ENCODE assay signal across 9 mouse cellular contexts in genomic region chr6:29348371-29348724, GRCm38 (mm10). TPM values are rescaled to one million over a fixed set of nuclear protein-coding genes. Genes with fewer than 3 reads are reported as not detected.
DNase-seq lines count a peak whose midpoint lies in the region; ATAC-seq and TF ChIP-seq lines count a peak whose summit lies in the region.
"Had no signal": no experiment of that assay in that cellular context is flagged by ENCODE, and none has a peak within 500 bp of the region (broad histone marks: within the 10 kb centered on the region; RNA-seq: fewer than 3 reads in every experiment).

No protein-coding gene starts in this region.

- H3K4me3 ChIP-seq in layer of hippocampus, adult 2 months, result peak overlapping the region; percentile 91
- peak overlapping the region; percentile 71 for H3K4me3 ChIP-seq in embryonic facial prominence, embryonic 10.5 days
- peak overlapping the region; percentile 91 for H3K4me3 ChIP-seq in hindbrain, embryonic 15.5 days
- peak overlapping the region; percentile 75 for H3K4me3 ChIP-seq in midbrain, embryonic 14.5 days (replicated peaks; ENCODE audit: low read depth, low read length)

- no peak for TF ChIP-seq CTCF in layer of hippocampus, adult 2 months (conservative IDR thresholded peaks at IDR 0.05)

- H3K36me3 ChIP-seq in embryonic facial prominence, embryonic 10.5 days (replicated peaks), result peaks cover 7% of the 10 kb centered on the region; the same call in 1 of the 2 replicates
- H3K36me3 ChIP-seq in hindbrain, embryonic 15.5 days, result no peaks in the 10 kb centered on the region
- H3K36me3 ChIP-seq in midbrain, embryonic 14.5 days (ENCODE audit: control insufficient read depth, insufficient read depth, low read length), result no peaks in the 10 kb centered on the region

- ATAC-seq in hindbrain, embryonic 15.5 days (ENCODE audit: low FRiP score, low read depth), result no peak
- ATAC-seq in midbrain, embryonic 14.5 days (ENCODE audit: low FRiP score, low TSS enrichment), result no peak

- H3K4me2 ChIP-seq in hindbrain, embryonic 15.5 days, result peak overlapping the region; percentile 70
- H3K4me2 ChIP-seq in midbrain, embryonic 14.5 days (ENCODE audit: low read length), result peak overlapping the region; percentile 81

- H3K27me3 ChIP-seq in embryonic facial prominence, embryonic 10.5 days (replicated peaks; ENCODE audit: low read depth, poor library complexity, severe bottlenecking), result no peaks in the 10 kb centered on the region
- H3K27me3 ChIP-seq in hindbrain, embryonic 15.5 days, result no peaks in the 10 kb centered on the region
- no peaks in the 10 kb centered on the region for H3K27me3 ChIP-seq in midbrain, embryonic 14.5 days (ENCODE audit: control insufficient read depth, insufficient read depth, low read length)

- no peak for DNase-seq in layer of hippocampus, adult 2 months (ENCODE audit: low spot score in 2 of 2)
- no peak for DNase-seq in layer of hippocampus, adult 18-20 months (ENCODE audit: low spot score in 2 of 2)
- no peak for DNase-seq in embryonic facial prominence, embryonic 10.5 days (ENCODE audit: low spot score)
- no peak for DNase-seq in midbrain, embryonic 14.5 days
- DNase-seq in ovary, postnatal 10 days (ENCODE audit: low spot score), result no peak
- no peak for DNase-seq in cerebellum, postnatal 4 days (ENCODE audit: low spot score in 2 of 2)
- DNase-seq in embryo, embryonic 11 days, result no peak

- peak overlapping the region; percentile 87 for H3K27ac ChIP-seq in layer of hippocampus, adult 2 months
- peak overlapping the region; percentile 94 for H3K27ac ChIP-seq in embryonic facial prominence, embryonic 10.5 days (replicated peaks)
- peak overlapping the region; percentile 81 for H3K27ac ChIP-seq in hindbrain, embryonic 15.5 days (replicated peaks)
- peak overlapping the region; percentile 83 for H3K27ac ChIP-seq in midbrain, embryonic 14.5 days (replicated peaks; ENCODE audit: low read depth, low read length)

- H3K9ac ChIP-seq in hindbrain, embryonic 15.5 days, result peak overlapping the region; percentile 85
- peak overlapping the region; percentile 76 for H3K9ac ChIP-seq in midbrain, embryonic 14.5 days (replicated peaks; ENCODE audit: low read length)

- H3K9me3 ChIP-seq in embryonic facial prominence, embryonic 10.5 days, result no peaks in the 10 kb centered on the region
- H3K9me3 ChIP-seq in hindbrain, embryonic 15.5 days, result no peaks in the 10 kb centered on the region
- no peaks in the 10 kb centered on the region for H3K9me3 ChIP-seq in midbrain, embryonic 14.5 days (ENCODE audit: control insufficient read depth, low read length)

- under 1% methylated on average over 15 of the region's 15 CpGs for WGBS in embryonic facial prominence, embryonic 10.5 days
- under 1% methylated on average over 15 of the region's 15 CpGs for WGBS in hindbrain, embryonic 15.5 days
- under 1% methylated on average over 15 of the region's 15 CpGs for WGBS in midbrain, embryonic 14.5 days

- peaks cover 22% of the 10 kb centered on the region for H3K4me1 ChIP-seq in embryonic facial prominence, embryonic 10.5 days
- H3K4me1 ChIP-seq in hindbrain, embryonic 15.5 days (replicated peaks), result peaks cover 17% of the 10 kb centered on the region
- peaks cover 12% of the 10 kb centered on the region for H3K4me1 ChIP-seq in midbrain, embryonic 14.5 days (ENCODE audit: control insufficient read depth, insufficient read depth, low read length)

RNA-seq across cellular contexts. Expression of gene Calu, which starts 0.5 kb away (rescaled TPM):
- total RNA-seq in layer of hippocampus, adult 2 months (2021), result 10 to 100 TPM; 65.3 to 67.6 TPM
- total RNA-seq in layer of hippocampus, adult 18-20 months (2021), result 10 to 100 TPM; 62.7 to 65.0 TPM
- 228 and 237 TPM in 2 replicates for polyA plus RNA-seq in embryonic facial prominence, embryonic 10.5 days (2016; fragmentation: Nextera tagmentation; extraction: Ambion mirVana)
- 164 TPM in 2 replicates for polyA plus RNA-seq in hindbrain, embryonic 15.5 days (2015; fragmentation: Nextera tagmentation; extraction: Ambion mirVana)
- polyA plus RNA-seq in midbrain, embryonic 14.5 days (2014; fragmentation: Nextera tagmentation; extraction: Ambion mirVana), result 109 and 181 TPM in 2 replicates

RNA-seq across cellular contexts. Expression of gene Fam71f1, which starts 29.4 kb away (rescaled TPM):
- total RNA-seq in layer of hippocampus, adult 2 months (2021), result not detected
- total RNA-seq in layer of hippocampus, adult 18-20 months (2021), result not detected
- not detected in 2 replicates for polyA plus RNA-seq in embryonic facial prominence, embryonic 10.5 days (2016; fragmentation: Nextera tagmentation; extraction: Ambion mirVana)
- not detected in 2 replicates for polyA plus RNA-seq in hindbrain, embryonic 15.5 days (2015; fragmentation: Nextera tagmentation; extraction: Ambion mirVana)
- polyA plus RNA-seq in midbrain, embryonic 14.5 days (2014; fragmentation: Nextera tagmentation; extraction: Ambion mirVana), result not detected in 2 replicates
- polyA plus RNA-seq: brain, embryonic 14.5 days had no signal

RNA-seq across cellular contexts. Expression of gene Opn1sw, which starts 39.9 kb away (rescaled TPM):
- total RNA-seq in layer of hippocampus, adult 2 months (2021), result not detected
- total RNA-seq in layer of hippocampus, adult 18-20 months (2021), result not detected
- 0.25 and 0.40 TPM in 2 replicates for polyA plus RNA-seq in embryonic facial prominence, embryonic 10.5 days (2016; fragmentation: Nextera tagmentation; extraction: Ambion mirVana)
- polyA plus RNA-seq in hindbrain, embryonic 15.5 days (2015; fragmentation: Nextera tagmentation; extraction: Ambion mirVana), result 0.34 and 0.53 TPM in 2 replicates
- polyA plus RNA-seq in midbrain, embryonic 14.5 days (2014; fragmentation: Nextera tagmentation; extraction: Ambion mirVana), result 0.31 and 0.36 TPM in 2 replicates

RNA-seq across cellular contexts. Expression of gene Ccdc136, which starts 47.8 kb away (rescaled TPM):
- total RNA-seq in layer of hippocampus, adult 2 months (2021), result 10 to 100 TPM; 66.9 to 74.2 TPM
- total RNA-seq in layer of hippocampus, adult 18-20 months (2021), result 10 to 100 TPM; 62.1 to 75.9 TPM
- polyA plus RNA-seq in embryonic facial prominence, embryonic 10.5 days (2016; fragmentation: Nextera tagmentation; extraction: Ambion mirVana), result 18.6 and 23.1 TPM in 2 replicates
- 43.3 and 52.6 TPM in 2 replicates for polyA plus RNA-seq in hindbrain, embryonic 15.5 days (2015; fragmentation: Nextera tagmentation; extraction: Ambion mirVana)
- 30.6 and 33.5 TPM in 2 replicates for polyA plus RNA-seq in midbrain, embryonic 14.5 days (2014; fragmentation: Nextera tagmentation; extraction: Ambion mirVana)
